Mouse (Mus musculus) megakaryocyte-erythroid progenitor cell, adult 5-6 weeks (primary cell): Measurements from ENCODE around the gene Cacna1g. TPM values are rescaled to one million over a fixed set of nuclear protein-coding genes. Genes with fewer than 3 reads are reported as not detected.
A peak's percentile ranks its signal among the peaks of the same experiment; 100 is the strongest.

Experiments used
- ATAC-seq: replicated peaks from 2 replicates; pipeline ENCODE4 v1.8.0; 2016; ENCODE audit warnings: mild to moderate bottlenecking, inconsistent platforms; ENCODE audit not compliant: severe bottlenecking, poor library complexity, low FRiP score, low TSS enrichment
- total RNA-seq, 2 experiments: library from RNA; stranded (forward) in 1 of 2; stranded (reverse) in 1 of 2; fragments of 200-1000, 215-1000 nt in 1 of 2; fragments of >200 nt in 1 of 2; fragmentation: Nextera tagmentation in 1 of 2; gene quantifications; 2 replicates each; pipeline ENCODE4 v1.2.3; 2014 to 2017

The Cacna1g gene
- total RNA-seq (2014; fragmentation: Nextera tagmentation) (0.35 and 1.9 TPM in 2 replicates), total RNA-seq (2017) (0.04 and 3.8 TPM in 2 replicates)

- ATAC-seq: peak; percentile 88
Measured at GRCm38 (mm10) chr11:94473707-94474543, at the start of gene Cacna1g. TSS of gene Cacna1g (minus strand) at chr11:94474198.

DNA sequence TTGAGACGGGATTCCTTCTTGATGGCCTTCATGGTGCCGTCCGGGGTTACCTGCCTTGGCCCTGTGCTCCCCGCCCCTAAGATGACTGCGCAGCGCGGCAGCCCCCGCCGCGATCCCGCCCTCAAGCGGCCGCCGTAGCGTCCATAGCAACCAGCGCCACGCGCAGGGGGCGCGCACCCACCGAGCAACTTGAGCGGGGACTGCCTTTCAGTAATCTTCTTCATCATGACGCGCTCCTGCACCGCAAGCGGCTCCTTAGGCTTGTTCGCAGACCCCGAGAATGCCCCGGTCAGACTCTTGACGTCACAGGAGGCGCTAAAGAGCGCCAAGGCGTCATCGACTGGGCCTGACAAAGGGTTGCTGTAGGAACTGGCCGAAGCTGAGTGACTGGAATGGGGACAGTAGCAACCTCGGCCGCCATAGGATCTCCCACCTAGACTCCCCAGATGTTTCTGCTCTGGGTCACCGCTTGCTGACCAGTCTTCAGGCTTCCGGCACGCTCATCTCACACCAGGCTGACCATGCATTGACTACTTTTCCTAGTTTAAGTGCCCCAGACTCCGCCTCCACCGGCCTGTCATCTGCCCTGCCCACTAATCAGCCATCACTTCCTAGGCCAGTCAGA is 47.3 kb upstream of the Cacna1g start, which contains the start of gene Mycbpap:
Gene Mycbpap (minus strand): TSS at position 524 of the 625 bp plus-strand sequence.
- peak; percentile 79 for ATAC-seq

- ATAC-seq: no peak
Measured at GRCm38 (mm10) chr11:94513452-94513851, 39.5 kb upstream of the Cacna1g start.

GRCm38 (mm10) chr11:94508976-94509375 is 35.0 kb upstream of the Cacna1g start:
- no peak for ATAC-seq

DNA sequence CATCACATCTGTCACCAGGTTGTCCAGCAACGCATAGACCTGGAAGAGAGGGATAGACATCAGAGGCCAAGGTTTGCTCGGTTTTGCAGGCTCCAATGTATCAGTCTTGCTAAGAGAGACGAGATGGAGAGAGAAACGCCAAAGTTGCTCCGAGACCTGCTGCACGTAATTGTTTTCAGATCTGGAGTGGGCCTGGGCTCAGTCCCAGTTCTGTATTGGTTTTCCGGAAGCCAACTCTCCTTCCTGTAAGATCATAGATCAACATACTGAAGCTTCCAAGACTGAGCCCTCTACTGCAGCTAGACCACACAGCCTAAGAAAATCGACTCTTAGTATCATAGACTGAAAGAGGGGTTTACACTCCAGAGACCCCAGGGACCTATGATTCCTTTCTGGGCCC is 27.5 kb upstream of the Cacna1g start:
- ATAC-seq: no peak

DNA sequence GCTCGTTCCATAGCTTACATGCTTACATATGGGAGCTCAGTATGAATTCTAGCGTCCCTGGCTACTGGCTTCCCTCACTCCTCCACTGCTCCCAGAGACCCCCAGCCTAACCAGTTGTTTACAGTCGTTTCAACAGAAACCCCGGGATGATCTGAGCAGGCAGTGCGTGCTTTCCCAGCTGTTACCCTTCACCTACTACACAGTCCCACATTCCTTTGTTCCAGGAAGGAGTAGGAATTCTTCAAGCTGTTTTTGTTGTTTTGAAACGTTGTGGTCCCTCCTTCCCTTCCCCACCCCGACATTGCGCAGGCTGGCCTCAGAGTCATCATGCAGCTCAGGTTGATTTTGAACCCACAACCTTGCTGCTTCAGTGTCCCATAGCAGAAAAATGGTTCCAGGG is 26.4 kb upstream of the Cacna1g start:
- no peak for ATAC-seq

- ATAC-seq: no peak
Measured at GRCm38 (mm10) chr11:94499661-94500152, 25.7 kb upstream of the Cacna1g start, which contains the start of gene Epn3. TSS of gene Epn3 (minus strand) at chr11:94499974.

- no peak for ATAC-seq
Measured at GRCm38 (mm10) chr11:94499035-94499434, 25.0 kb upstream of the Cacna1g start.

DNA sequence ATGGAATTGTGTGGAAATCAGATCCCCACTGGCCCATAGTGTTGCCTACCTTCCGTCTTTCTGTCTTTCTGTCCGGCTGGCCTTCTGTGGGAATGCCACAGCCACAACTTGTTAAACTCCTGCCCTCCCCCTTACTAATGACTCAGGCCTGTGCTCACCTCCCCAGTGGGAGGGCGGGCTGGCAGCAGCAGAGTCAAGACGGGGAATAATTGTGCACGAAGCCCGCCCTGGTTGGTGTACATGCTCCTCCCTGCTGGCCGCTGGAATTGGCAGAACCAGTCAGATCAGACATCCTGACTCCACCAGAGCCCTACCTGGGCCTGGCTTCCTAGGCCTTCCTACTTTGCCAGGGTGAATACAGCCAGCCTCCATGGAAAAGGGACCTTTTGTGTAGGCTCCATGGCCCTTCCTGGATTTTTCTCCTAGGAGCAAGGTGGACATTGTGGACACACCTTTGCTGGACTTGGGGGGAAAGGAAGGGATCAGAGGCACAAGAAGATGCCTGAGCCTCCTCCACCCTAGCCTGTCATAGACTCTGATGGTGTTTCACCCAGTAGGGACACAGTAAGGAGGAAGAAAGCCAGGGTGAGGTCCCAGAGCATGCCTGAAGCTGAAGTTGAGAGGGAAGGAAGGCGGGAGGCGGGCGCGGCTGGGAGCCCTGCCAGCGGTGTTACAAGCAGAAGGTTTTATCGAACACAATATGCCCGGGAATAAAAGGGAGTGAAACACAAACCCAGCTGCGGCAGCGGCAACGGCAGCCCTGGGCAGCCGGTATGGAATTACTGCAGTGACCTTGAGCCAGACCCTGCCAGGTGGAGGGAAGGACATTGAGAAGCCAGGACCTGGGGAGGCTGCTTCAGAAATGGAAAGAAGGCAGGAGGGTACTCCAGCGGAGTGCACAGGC is 24.3 kb upstream of the Cacna1g start:
- no peak for ATAC-seq

- no peak for ATAC-seq
Measured at GRCm38 (mm10) chr11:94495415-94495814, 21.4 kb upstream of the Cacna1g start.

DNA sequence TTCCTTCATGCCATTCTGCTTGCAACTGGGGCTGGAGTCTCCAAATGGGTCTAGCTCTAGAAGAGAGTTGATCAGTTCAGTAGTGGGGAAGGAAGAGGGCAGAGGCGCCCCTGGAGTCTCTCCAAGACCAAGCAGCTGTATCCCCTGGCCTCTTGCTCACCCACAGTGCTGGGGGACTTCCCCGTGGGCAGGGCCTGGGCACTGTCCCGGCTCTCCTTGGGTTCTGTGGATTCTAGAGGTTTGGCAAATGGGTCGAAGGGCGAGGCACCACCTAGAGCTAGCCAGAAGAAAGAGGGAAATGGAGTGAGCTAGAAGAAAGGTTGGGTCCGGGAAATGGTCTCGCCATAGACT is 17.7 kb upstream of the Cacna1g start:
- ATAC-seq: no peak

DNA sequence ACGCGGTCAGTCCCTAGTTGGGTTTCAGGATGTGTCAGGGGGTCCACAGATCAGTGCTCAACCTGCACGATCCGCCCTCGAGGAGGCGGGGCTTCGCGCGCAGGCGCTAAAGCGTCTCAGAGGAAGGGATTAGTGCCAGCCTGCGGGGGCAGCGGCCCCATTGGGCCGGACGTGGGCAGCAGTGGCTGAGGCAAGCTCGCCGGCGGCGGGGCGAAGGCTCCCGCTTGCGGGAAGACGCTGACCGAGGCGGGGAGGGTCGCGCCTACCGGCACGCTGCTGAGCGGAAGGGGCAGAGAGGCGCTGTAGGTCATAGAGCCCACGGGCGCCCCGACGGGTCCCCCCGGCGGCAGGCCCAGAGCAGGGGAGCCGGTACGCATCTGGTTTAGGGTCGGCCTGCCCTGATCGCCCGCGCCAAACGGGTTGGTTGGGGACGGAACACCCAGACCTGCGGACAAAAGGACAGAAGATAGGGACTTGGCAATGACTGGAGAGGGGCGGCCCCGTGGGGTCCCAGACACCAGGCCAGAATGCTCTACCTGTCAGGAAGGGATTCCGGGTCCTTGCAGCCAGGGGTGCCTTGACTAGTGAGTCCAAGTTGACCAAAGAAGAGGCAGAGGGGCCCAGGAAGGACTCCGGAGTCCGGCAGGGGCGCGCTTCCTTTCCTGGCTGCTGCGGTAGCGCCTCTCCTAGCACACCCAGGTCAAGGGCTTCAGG is 17.2 kb upstream of the Cacna1g start:
- ATAC-seq: no peak

GRCm38 (mm10) chr11:94489745-94490144 is 15.7 kb upstream of the Cacna1g start:
- ATAC-seq: no peak

DNA sequence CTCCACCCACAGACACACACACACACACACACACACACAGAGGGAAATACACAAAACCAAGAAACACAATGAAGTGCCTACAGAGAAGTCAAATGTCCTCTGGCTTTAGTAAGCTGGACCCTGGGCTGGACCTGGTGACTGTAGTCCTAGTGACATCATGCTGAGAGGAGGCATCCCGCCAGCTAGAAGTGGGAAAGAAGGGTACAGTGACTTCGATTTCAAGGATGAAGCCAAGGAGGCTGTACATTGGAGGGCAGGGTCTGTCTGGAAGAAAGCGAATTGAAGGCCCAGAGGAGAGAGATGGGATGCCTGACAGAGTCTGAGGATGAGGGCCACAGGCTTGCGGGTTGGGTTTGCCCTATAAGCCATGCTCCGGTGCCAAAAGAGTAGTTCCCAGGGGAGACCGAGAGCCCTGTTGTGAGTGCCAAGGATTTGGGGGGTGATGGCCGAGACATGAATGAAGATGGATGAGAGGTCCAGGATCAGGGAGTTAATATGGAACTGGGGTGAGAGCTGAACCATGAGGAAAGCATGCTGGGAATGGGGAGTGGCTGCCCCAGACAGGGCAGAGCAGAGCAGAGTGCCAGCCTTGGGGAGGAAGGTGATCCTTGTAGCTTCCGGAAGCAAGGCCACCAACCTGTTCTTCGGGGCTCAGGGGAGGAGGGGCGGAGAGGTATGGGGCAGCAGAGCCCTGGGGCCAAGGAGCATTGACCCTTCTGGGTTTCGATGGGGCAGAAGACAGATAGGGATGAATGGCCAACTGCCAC is 15.0 kb upstream of the Cacna1g start:
- ATAC-seq: no peak

DNA sequence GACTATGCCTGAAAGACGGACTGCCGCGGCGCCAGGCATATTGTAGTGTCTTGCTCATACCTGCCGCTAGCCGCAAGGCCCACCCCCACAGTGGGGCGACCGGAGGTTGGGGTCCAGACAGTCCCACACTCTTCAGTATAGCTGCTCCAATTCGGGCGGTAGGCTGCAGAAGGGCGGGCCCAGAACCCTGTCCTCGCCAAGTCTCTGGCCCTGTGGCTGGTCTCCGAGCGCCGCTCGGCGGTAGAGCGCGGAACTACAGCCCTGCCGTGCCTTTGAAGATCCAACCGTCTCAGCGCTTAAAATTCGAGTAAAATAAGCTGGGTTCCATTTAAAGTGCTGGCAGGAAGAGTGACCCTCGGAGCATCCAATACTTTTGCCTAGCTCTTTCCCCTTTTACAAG is 12.0 kb upstream of the Cacna1g start, which contains the start of gene Spata20:
Gene Spata20 (minus strand): TSS at position 179 of the 400 bp plus-strand sequence.
- peak; percentile 78 for ATAC-seq

- no peak for ATAC-seq
Measured at GRCm38 (mm10) chr11:94485223-94485622, 11.2 kb upstream of the Cacna1g start.

DNA sequence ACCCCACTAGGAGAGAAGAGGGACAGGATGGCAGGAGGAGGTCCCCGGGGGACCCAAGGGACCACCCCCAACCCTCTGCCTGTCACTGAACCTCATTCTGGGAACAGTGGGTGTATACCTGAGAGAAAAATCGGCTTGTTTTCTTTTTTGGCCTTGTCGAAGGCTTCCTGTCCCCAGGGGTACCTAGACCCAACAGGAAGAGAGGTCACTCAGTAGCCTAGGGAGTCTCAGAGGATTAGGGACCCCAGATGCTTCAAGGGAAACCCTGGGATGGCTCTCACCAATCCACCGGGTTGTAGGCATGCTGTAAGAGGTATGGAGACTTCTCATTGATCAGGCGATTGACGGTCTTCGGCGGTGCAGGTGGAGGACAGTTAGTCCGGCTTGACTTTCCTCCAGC is 10.6 kb upstream of the Cacna1g start:
- no peak for ATAC-seq

- ATAC-seq: no peak
Measured at GRCm38 (mm10) chr11:94483921-94484320, 9.9 kb upstream of the Cacna1g start.
